Mouse (Mus musculus) monocyte, adult 2 months (primary cell): ENCODE measurements around the gene Ppm1n.
A peak's percentile ranks its signal among the peaks of the same experiment; 100 is the strongest.

Experiments
- DNase-seq, 2 experiments: peaks; one replicate each; pipeline ENCODE4 v3.0.0; 2022; ENCODE audit warnings: low spot score in 2 of 2, low read depth in 1 of 2

Gene Ppm1n

GRCm38 (mm10) chr7:19279581-19280114, at the start of gene Ppm1n:
TSS of gene Ppm1n (minus strand) at chr7:19280064.
- DNase-seq: no peak

- DNase-seq: no peak
These were observed 48.6 kb upstream of the Ppm1n start for GRCm38 (mm10) chr7:19328425-19328824.

GRCm38 (mm10) chr7:19327782-19328181, 47.9 kb upstream of the Ppm1n start:
- no peak for DNase-seq

GRCm38 (mm10) chr7:19327128-19327527, 47.3 kb upstream of the Ppm1n start:
- DNase-seq: peak in 1 of 2 experiments; percentile 49

- peak in 1 of 2 experiments; percentile 79 for DNase-seq
These were observed 46.5 kb upstream of the Ppm1n start for GRCm38 (mm10) chr7:19326359-19326758.

- peak in 1 of 2 experiments; percentile 38 for DNase-seq
These were observed 45.7 kb upstream of the Ppm1n start for GRCm38 (mm10) chr7:19325262-19326199.

GRCm38 (mm10) chr7:19324221-19324620, 44.4 kb upstream of the Ppm1n start:
- DNase-seq: no peak

- no peak for DNase-seq
These were observed 42.6 kb upstream of the Ppm1n start for GRCm38 (mm10) chr7:19322489-19322888.

GRCm38 (mm10) chr7:19321464-19321863, 41.6 kb upstream of the Ppm1n start:
- peak; percentile 69 to 70 for DNase-seq

GRCm38 (mm10) chr7:19320637-19321036, 40.8 kb upstream of the Ppm1n start:
- DNase-seq: no peak

GRCm38 (mm10) chr7:19319906-19320305, 40.0 kb upstream of the Ppm1n start:
- DNase-seq: peak; percentile 90 to 95

- no peak for DNase-seq
These were observed 39.6 kb upstream of the Ppm1n start for GRCm38 (mm10) chr7:19319458-19319857.

- DNase-seq: peak in 1 of 2 experiments; percentile 47
These were observed 38.8 kb upstream of the Ppm1n start for GRCm38 (mm10) chr7:19318676-19319075.

GRCm38 (mm10) chr7:19318201-19318600, 38.3 kb upstream of the Ppm1n start:
- no peak for DNase-seq

GRCm38 (mm10) chr7:19316451-19317161, 36.7 kb upstream of the Ppm1n start:
- peak; percentile 68 to 88 for DNase-seq

- DNase-seq: no peak
These were observed 34.2 kb upstream of the Ppm1n start for GRCm38 (mm10) chr7:19314033-19314432.

GRCm38 (mm10) chr7:19311991-19312390, 32.1 kb upstream of the Ppm1n start:
- no peak for DNase-seq

GRCm38 (mm10) chr7:19309884-19310641, 30.2 kb upstream of the Ppm1n start, which contains the start of gene Fosb:
TSS of gene Fosb (minus strand) at chr7:19310051.
- DNase-seq: peak; percentile 90 to 93

- DNase-seq: peak in 1 of 2 experiments; percentile 12
These were observed 29.5 kb upstream of the Ppm1n start for GRCm38 (mm10) chr7:19309278-19309883.
